Mouse (Mus musculus) ES-Bruce4 (cell line): ENCODE results near the gene Tor2a. TPM values are rescaled to one million over a fixed set of nuclear protein-coding genes. Genes with fewer than 3 reads are reported as not detected.

Experiments
- H3K27ac ChIP-seq: 2 replicates; pipeline ENCODE4 v1.5.1; 2012; ENCODE audit warnings: low read length, inconsistent platforms; ENCODE audit not compliant: insufficient read depth
- H3K27me3 ChIP-seq: 2 replicates; pipeline ENCODE4 v1.6.1; 2012; ENCODE audit warnings: mild to moderate bottlenecking, low read length, inconsistent platforms; ENCODE audit not compliant: control insufficient read depth, poor library complexity, insufficient read depth, severe bottlenecking
- H3K36me3 ChIP-seq: 2 replicates; pipeline ENCODE4 v1.6.1; 2012; ENCODE audit warnings: inconsistent platforms, mild to moderate bottlenecking, low read length, moderate library complexity; ENCODE audit not compliant: control insufficient read depth, poor library complexity, insufficient read depth, severe bottlenecking
- H3K4me1 ChIP-seq: one replicate; pipeline ENCODE4 v1.8.1; 2011; ENCODE audit warnings: low read length; ENCODE audit not compliant: control insufficient read depth, insufficient read depth
- H3K4me3 ChIP-seq: 2 replicates; pipeline ENCODE4 v1.5.1; 2011; ENCODE audit warnings: low read depth, mild to moderate bottlenecking, low read length
- H3K9ac ChIP-seq: 2 replicates; pipeline ENCODE4 v1.6.1; 2012; ENCODE audit warnings: low read depth, mild to moderate bottlenecking, inconsistent platforms; ENCODE audit not compliant: poor library complexity, severe bottlenecking
- H3K9me3 ChIP-seq: replicated peaks from 2 replicates; pipeline ENCODE4 v1.6.1; 2012; ENCODE audit warnings: mild to moderate bottlenecking, low read length, inconsistent platforms; ENCODE audit not compliant: control insufficient read depth, poor library complexity, insufficient read depth, severe bottlenecking
- CTCF ChIP-seq: IDR thresholded peaks from one replicate; pipeline ENCODE4 v1.8.1; 2011; ENCODE audit warnings: low read depth, low read length
- EP300 ChIP-seq: IDR thresholded peaks from 2 replicates; pipeline ENCODE4 v1.6.1; 2011; ENCODE audit warnings: low read depth, low read length; ENCODE audit not compliant: insufficient read depth
- POLR2A ChIP-seq: IDR thresholded peaks from one replicate; pipeline ENCODE4 v1.8.1; 2011; ENCODE audit warnings: low read length; ENCODE audit not compliant: insufficient read depth
- polyA plus RNA-seq: library from polyadenylated mRNA; stranded (reverse); fragments of >200 nt; gene quantifications from 2 replicates; pipeline ENCODE4 v1.2.4, GENCODE M21; 2011; ENCODE audit warnings: low read depth; ENCODE audit not compliant: missing spikeins, insufficient read depth, insufficient read length

Gene Tor2a
- polyA plus RNA-seq, 1 experiment: 77.0 TPM

DNA sequence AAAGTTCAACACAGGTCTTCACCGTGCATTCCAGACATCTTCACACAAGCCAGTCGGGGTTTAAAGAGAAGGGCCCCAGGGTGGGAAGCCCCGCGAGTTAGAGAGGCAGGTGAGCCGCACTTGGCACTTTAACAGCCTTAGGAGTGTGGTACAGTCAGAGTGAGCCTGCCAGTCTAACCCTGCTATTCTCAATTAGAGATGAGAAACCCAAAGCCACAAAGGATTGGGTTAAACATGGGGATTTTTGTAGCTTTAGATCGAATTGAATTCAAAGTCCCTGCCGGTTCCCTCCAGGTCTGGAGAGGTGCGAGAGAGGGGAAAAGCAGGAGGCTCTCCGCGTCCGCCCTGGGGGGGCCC lies 16.1 kb upstream of the Tor2a start, which contains the start of gene 6330409D20Rik:
Gene 6330409D20Rik (minus strand): TSS at position 101 of the 357 bp plus-strand sequence.
- no peaks in the 10 kb centered on the region for H3K27me3 ChIP-seq
- H3K27ac ChIP-seq: no peak within 1 kb of the TSS
- H3K4me1 ChIP-seq: no peaks in the 10 kb centered on the region
- TF ChIP-seq CTCF (no peak), POLR2A (no peak), EP300 (no peak)
- no peaks in the 10 kb centered on the region for H3K36me3 ChIP-seq
- H3K9me3 ChIP-seq: no peaks in the 10 kb centered on the region
- H3K4me3 ChIP-seq: peak within 1 kb of the TSS; percentile 57
- H3K9ac ChIP-seq: peak within 1 kb of the TSS; percentile 27

DNA sequence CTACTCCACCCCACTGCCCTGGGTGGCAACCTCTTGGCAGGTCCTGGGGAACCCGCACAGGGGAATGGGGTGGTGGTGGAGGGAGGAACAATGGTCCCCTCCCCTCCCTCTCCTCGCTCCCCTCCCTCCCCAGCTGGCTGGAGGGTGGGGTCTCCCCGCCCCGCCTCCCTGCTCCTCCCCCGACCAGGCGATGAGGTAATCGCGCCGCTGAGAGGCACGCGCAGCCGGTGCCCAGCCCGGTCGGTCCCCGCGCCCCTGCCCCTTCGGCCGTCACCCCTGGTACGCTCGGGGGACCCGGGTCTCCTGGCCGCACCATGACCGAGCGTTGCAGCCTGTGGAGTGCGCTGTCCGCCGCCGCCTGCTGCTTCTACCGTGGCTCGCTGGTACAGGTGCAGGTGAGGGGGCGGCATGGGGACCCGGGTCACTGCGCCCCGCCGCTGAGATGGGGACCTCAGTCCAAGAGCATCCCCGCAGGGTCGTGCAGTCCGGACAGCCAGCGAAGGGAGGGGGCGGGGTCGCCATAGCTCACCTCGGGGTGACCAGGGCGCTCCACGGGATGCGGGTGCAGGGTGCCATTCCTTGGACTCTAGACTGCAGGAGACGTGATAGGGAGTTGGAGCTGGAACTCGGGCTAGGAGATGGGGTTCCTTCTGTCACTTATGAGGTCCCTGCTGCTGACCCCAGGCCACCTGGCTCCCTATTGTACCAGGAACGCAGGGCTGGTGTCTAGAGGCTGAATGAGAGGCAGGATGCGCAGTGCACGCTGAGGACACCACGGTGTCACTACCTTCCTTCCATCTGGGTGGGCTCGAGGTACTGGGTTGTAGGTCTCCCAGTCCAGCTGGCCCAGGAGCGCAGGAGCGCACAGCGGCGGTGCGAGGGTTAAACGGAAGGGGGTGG lies 15.5 kb upstream of the Tor2a start:
- Histone ChIP-seq H3K4me3 (peak overlapping the region; percentile 57), H3K9ac (peak overlapping the region; percentile 27), H3K4me1 (no peaks in the 10 kb centered on the region), H3K9me3 (no peaks in the 10 kb centered on the region), H3K27me3 (no peaks in the 10 kb centered on the region), H3K27ac (no peak overlapping the region), H3K36me3 (no peaks in the 10 kb centered on the region)
- TF ChIP-seq POLR2A: no peak
- TF ChIP-seq CTCF: no peak
- TF ChIP-seq EP300: no peak

DNA sequence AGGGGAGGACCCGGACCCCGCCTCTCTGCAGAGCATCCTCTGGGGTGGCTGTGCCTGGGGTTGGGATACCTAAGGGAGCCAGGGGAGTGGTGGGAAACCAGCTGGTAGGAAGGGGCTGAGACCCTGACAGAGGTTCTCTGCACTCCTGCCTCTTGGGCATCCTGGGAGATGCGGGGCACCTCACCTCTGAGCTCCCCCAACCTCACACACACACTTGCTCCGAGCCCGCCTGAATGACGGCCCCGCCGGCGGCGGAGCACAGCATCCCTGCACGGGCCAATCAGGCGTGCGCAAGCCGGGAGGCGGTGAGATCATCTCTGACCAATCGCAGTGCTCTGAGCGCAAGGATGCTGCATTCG lies 14.9 kb upstream of the Tor2a start:
- H3K9ac ChIP-seq: no peak overlapping the region
- no peaks in the 10 kb centered on the region for H3K4me1 ChIP-seq
- H3K36me3 ChIP-seq: no peaks in the 10 kb centered on the region
- no peaks in the 10 kb centered on the region for H3K9me3 ChIP-seq
- peak overlapping the region; percentile 57 for H3K4me3 ChIP-seq
- TF ChIP-seq CTCF: no peak
- no peak for TF ChIP-seq POLR2A
- no peak overlapping the region for H3K27ac ChIP-seq
- no peaks in the 10 kb centered on the region for H3K27me3 ChIP-seq

DNA sequence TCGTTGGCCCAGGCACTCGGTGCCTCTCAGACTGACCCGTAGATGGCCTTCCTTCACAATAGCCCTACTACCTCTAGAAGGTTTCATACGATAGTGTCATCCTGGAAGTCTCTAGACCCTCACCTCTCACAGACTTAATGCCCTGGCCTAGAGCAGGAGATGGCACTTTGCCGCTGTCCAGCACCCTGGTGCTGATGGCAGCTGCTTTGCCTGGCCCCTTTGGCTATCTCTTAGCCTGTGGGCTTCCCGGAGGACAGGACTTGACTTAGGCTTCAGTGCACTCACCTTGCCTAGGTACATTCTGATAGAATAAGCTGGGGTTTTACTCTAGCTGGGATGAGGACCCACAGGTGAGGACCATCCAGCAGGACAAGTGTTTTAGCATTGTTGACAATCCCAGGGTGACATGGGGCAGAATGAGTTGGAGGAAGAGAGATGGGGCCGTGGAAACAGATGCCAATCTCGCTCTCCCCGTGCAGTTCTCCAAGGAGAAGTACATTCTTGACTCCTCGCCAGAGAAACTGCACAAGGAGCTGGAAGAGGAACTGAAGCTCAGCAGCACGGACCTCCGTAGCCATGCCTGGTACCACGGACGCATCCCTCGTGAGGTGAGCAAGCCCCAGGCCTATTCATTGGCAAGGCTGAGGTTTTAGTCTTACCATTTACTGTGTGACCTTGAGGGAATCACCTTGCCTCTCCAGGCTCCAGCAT lies 12.6 kb upstream of the Tor2a start:
- Histone ChIP-seq H3K4me3 (no peak overlapping the region), H3K4me1 (no peaks in the 10 kb centered on the region), H3K9me3 (no peaks in the 10 kb centered on the region), H3K27ac (no peak overlapping the region), H3K9ac (no peak overlapping the region), H3K36me3 (no peaks in the 10 kb centered on the region), H3K27me3 (no peaks in the 10 kb centered on the region)
- no peak for TF ChIP-seq CTCF

DNA sequence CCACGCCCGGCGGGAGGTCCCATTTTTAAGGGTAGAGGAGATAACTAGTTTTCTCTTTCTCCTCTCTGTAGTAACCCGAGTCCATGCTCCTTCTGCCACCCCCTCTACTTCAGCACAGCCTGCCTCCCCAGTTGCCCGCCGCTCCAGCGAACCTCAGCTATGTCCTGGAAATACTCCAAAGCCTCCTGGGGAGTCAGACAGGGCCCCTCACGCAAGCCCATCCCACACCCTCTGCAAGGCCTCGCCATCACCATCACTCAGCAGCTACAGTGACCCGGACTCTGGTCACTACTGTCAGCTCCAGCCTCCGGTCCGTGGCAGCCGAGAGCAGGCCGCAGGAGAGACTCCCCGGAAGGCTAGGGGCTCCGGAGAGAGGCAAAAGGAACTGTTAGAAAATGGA lies 8.0 kb upstream of the Tor2a start:
- no peak overlapping the region for H3K9ac ChIP-seq
- no peaks in the 10 kb centered on the region for H3K4me1 ChIP-seq
- H3K36me3 ChIP-seq: no peaks in the 10 kb centered on the region
- no peak for TF ChIP-seq POLR2A
- no peak for TF ChIP-seq EP300
- no peak for TF ChIP-seq CTCF
- no peak overlapping the region for H3K4me3 ChIP-seq
- H3K9me3 ChIP-seq: no peaks in the 10 kb centered on the region
- H3K27me3 ChIP-seq: no peaks in the 10 kb centered on the region
- H3K27ac ChIP-seq: no peak overlapping the region

DNA sequence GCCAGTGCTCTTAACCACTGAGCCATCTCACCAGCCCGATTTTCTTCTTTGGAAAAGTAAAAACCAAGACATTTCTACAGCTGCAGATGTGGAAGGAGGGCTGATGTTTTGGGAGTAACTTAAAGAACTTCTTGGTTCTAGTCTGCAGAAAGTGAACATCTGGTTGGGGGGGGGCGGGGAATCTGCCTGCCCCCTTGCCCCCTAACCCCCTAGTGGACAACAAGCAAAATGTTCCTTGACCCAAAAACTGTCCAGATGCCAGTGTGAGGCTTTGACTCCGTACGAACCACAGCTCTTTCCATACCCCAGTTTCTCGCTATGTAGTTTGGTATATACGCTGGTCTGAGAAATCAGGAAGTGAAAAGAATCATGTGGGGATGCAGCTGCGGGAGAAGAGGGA lies 6.8 kb upstream of the Tor2a start:
- H3K9me3 ChIP-seq: no peaks in the 10 kb centered on the region

More for the DNA sequence above, 6.8 kb upstream of the Tor2a start:
- H3K9ac ChIP-seq: no peak overlapping the region
- H3K4me1 ChIP-seq: no peaks in the 10 kb centered on the region
- no peaks in the 10 kb centered on the region for H3K36me3 ChIP-seq
- no peak overlapping the region for H3K4me3 ChIP-seq
- TF ChIP-seq CTCF (no peak), POLR2A (no peak), EP300 (no peak)
- H3K27me3 ChIP-seq: no peaks in the 10 kb centered on the region
- H3K27ac ChIP-seq: no peak overlapping the region
